Mouse (Mus musculus) embryonic facial prominence, embryonic 14.5 days (tissue): ENCODE measurements around the gene Reep6. TPM values are rescaled to one million over a fixed set of nuclear protein-coding genes. Genes with fewer than 3 reads are reported as not detected.

Experiments used
- ATAC-seq: fragments of 200-750 bp; cut with Nextera tagmentation; 2 replicates; pipeline ENCODE4 v1.8.0; 2017; ENCODE audit warnings: low read depth, moderate number of reproducible peaks, moderate TSS enrichment
- DNase-seq: peaks from one replicate; pipeline ENCODE4 v3.0.0-alpha.2; 2015; ENCODE audit warnings: low spot score
- H3K27ac ChIP-seq: fragments of 300-500 bp; sonication (generic); replicated peaks from 2 replicates; pipeline ENCODE4 v1.5.1; 2014; ENCODE audit warnings: low read depth, mild to moderate bottlenecking, low read length, moderate library complexity
- H3K27me3 ChIP-seq: fragments of 300-500 bp; sonication (generic); replicated peaks from 2 replicates; pipeline ENCODE4 v1.6.1; 2014; ENCODE audit warnings: low read length; ENCODE audit not compliant: control insufficient read depth, insufficient read depth
- H3K36me3 ChIP-seq: fragments of 300-500 bp; sonication (generic); 2 replicates; pipeline ENCODE4 v1.6.1; 2014; ENCODE audit warnings: low read length, mixed read lengths; ENCODE audit not compliant: control insufficient read depth, insufficient read depth
- H3K4me1 ChIP-seq: fragments of 300-500 bp; sonication (generic); 2 replicates; pipeline ENCODE4 v1.6.1; 2014; ENCODE audit warnings: antibody characterized with exemption, low read length; ENCODE audit not compliant: control insufficient read depth, insufficient read depth
- H3K4me2 ChIP-seq: fragments of 300-500 bp; sonication (generic); 2 replicates; pipeline ENCODE4 v1.6.1; 2014; ENCODE audit warnings: low read depth, mild to moderate bottlenecking, low read length, moderate library complexity, mixed read lengths
- H3K4me3 ChIP-seq: fragments of 300-500 bp; sonication (generic); 2 replicates; pipeline ENCODE4 v1.5.1; 2014; ENCODE audit warnings: low read depth, mild to moderate bottlenecking, low read length
- H3K9ac ChIP-seq: fragments of 300-500 bp; sonication (generic); 2 replicates; pipeline ENCODE4 v1.6.1; 2014; ENCODE audit warnings: low read depth, mild to moderate bottlenecking, low read length, moderate library complexity, mixed read lengths
- H3K9me3 ChIP-seq: fragments of 300-500 bp; sonication (generic); 2 replicates; pipeline ENCODE4 v1.6.1; 2016; ENCODE audit warnings: low read length; ENCODE audit not compliant: control insufficient read depth
- WGBS: fragments of 180-500 bp; shearing (Covaris S2); extraction: QIAGEN DNeasy Blood & Tissue Kit; methylation state at CpG from one replicate; pipeline ENCODE4 v1.1.7; 2014; 5-methylcytosine and 5-hydroxymethylcytosine counted together
- microRNA-seq: library from miRNA; unstranded; fragments of <30 nt; microRNA quantifications from one replicate; pipeline ENCODE4, GENCODE M21; 2016; ENCODE audit warnings: borderline number of aligned reads
- polyA plus RNA-seq: library from polyadenylated mRNA; unstranded; fragments of >200 nt; fragmentation: Nextera tagmentation; extraction: Ambion mirVana; gene quantifications from 2 replicates; pipeline ENCODE4 v1.2.1, GENCODE M21; 2014

Reep6 gene
- polyA plus RNA-seq, 1 experiment from 2014 or later, result 5.6 TPM

GRCm38 (mm10) chr10:80385310-80385709 is 55.6 kb downstream of the Reep6 start:
- Histone ChIP-seq H3K4me3 (peak overlapping the region; percentile 90), H3K9ac (peak overlapping the region; percentile 95), H3K27me3 (no peaks in the 10 kb centered on the region), H3K4me1 (peaks cover 20% of the 10 kb centered on the region), H3K27ac (peak overlapping the region; percentile 92), H3K4me2 (peak overlapping the region; percentile 91), H3K36me3 (peaks cover 38% of the 10 kb centered on the region), H3K9me3 (no peaks in the 10 kb centered on the region)
- ATAC-seq (no peak), DNase-seq (peak; percentile 36)
- 11% methylated on average over 7 of the region's 7 CpGs for WGBS

Small RNAs within 50 kb of the gene (microRNA-seq; reads per million reads assigned to microRNA genes)
- not detected for gene Gm22721

Other genes starting within 250 kb of the Reep6 start
- gene Sbno2, start 224.4 kb upstream of the Reep6 start, polyA plus RNA-seq, result 12.8 and 14.1 TPM in 2 replicates
- 32.6 and 32.7 TPM in 2 replicates for gene Stk11, start 214.2 kb upstream of the Reep6 start, polyA plus RNA-seq
- gene Atp5d, start 191.3 kb upstream of the Reep6 start, polyA plus RNA-seq, result 474 and 475 TPM in 2 replicates
- gene Cbarp, start 189.1 kb upstream of the Reep6 start, polyA plus RNA-seq, result 7.3 and 9.0 TPM in 2 replicates
- 34.2 and 37.0 TPM in 2 replicates for gene Midn, start 181.7 kb upstream of the Reep6 start, polyA plus RNA-seq
- gene Cirbp, start 164.0 kb upstream of the Reep6 start, polyA plus RNA-seq, result 59.7 and 88.3 TPM in 2 replicates
- 11.0 and 13.1 TPM in 2 replicates for gene 1600002K03Rik, start 157.0 kb upstream of the Reep6 start, polyA plus RNA-seq
- gene Efna2, start 150.5 kb upstream of the Reep6 start, polyA plus RNA-seq, result 20.9 and 23.6 TPM in 2 replicates
- gene Mum1, start 103.5 kb upstream of the Reep6 start, polyA plus RNA-seq, result 50.8 and 52.1 TPM in 2 replicates
- gene Ndufs7, start 80.8 kb upstream of the Reep6 start, polyA plus RNA-seq, result 360 and 370 TPM in 2 replicates
- gene Gamt, start 68.9 kb upstream of the Reep6 start, polyA plus RNA-seq, result 124 and 139 TPM in 2 replicates
- 42.3 and 43.5 TPM in 2 replicates for gene Dazap1, start 68.5 kb upstream of the Reep6 start, polyA plus RNA-seq
- 1,047 and 1,145 TPM in 2 replicates for gene Rps15, start 37.5 kb upstream of the Reep6 start, polyA plus RNA-seq
- gene Apc2, start 34.0 kb upstream of the Reep6 start, polyA plus RNA-seq, result 6.2 and 7.4 TPM in 2 replicates
- gene 2310011J03Rik, start 9.4 kb upstream of the Reep6 start, polyA plus RNA-seq, result 38.5 and 46.3 TPM in 2 replicates
- gene Pcsk4, start 455 bp upstream of the Reep6 start, polyA plus RNA-seq, result 1.7 and 2.9 TPM in 2 replicates
- gene Adamtsl5, start 18.5 kb downstream of the Reep6 start, polyA plus RNA-seq, result 5.8 and 6.3 TPM in 2 replicates
- gene Plk5, start 26.5 kb downstream of the Reep6 start, polyA plus RNA-seq, result 0.47 and 0.72 TPM in 2 replicates
- gene Mex3d, start 57.7 kb downstream of the Reep6 start, polyA plus RNA-seq, result 6.2 and 6.4 TPM in 2 replicates
- gene Mbd3, start 69.6 kb downstream of the Reep6 start, polyA plus RNA-seq, result 164 and 186 TPM in 2 replicates
- 751 and 879 TPM in 2 replicates for gene Uqcr11, start 76.9 kb downstream of the Reep6 start, polyA plus RNA-seq
- 93.7 and 112 TPM in 2 replicates for gene Tcf3, start 103.7 kb downstream of the Reep6 start, polyA plus RNA-seq
- not detected in 2 replicates for gene Onecut3, start 164.9 kb downstream of the Reep6 start, polyA plus RNA-seq
- 0.13 and 0.24 TPM in 2 replicates for gene Atp8b3, start 209.2 kb downstream of the Reep6 start, polyA plus RNA-seq
- 22.6 and 26.2 TPM in 2 replicates for gene Rexo1, start 231.6 kb downstream of the Reep6 start, polyA plus RNA-seq
- gene Klf16, start 247.4 kb downstream of the Reep6 start, polyA plus RNA-seq, result 9.7 and 9.9 TPM in 2 replicates